Mouse (Mus musculus): Measurements from ENCODE around the gene Zbtb8os.
"Not testable (repeated sequence)": the region's sequence is repeated elsewhere in the genome, so short reads cannot be mapped to it uniquely, and the experiment has no call there.

Zbtb8os gene

DNA sequence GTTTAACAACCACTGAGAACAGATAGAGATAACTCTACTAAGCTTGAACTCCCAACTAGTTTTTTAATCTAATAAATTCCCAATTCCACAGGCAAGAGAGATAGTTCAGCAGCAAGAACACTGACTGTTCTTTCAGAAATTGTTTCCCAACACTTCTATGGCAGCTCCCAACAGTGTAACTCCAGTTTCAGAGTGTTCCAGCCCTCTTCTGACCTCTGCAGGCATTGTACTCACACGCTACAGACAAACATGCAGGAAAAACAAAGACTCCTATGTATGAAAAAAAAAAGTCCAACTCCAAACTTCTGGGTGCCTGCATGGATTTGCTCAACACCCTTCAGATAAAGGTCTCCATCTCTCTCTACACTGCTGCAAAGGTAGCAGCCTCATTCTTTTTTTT lies 2.6 kb upstream of the Zbtb8os start:
- no peak for DNase-seq (ENCODE audit: low spot score)

DNA sequence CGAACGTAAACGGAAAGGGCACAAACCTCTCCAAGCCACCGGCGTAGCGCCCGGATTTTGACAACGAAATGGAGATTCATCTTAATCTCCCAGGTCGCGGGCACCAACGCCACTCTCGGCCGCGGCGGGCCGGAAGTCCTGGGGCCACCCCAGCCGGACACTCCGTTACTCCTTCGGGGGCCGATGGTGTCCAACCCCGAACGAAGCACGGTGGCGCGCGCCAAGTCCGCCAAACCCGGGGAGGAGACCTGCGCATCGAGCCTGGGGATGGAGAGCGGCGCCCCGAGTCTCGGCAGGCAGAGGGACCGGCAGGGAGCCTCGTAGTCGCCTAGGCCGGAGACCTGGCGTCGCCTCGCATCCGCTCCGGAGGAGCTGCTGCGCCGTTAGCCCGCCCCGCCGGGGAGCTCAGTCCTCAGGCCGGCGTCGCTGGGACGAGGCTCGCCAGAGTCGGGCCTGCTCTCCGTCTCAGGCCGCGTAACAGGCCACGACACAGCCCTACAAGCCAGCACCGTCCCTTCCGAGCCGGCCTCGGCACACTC lies 749 bp upstream of the Zbtb8os start:
- DNase-seq (ENCODE audit: low spot score): peak; percentile 27

DNA sequence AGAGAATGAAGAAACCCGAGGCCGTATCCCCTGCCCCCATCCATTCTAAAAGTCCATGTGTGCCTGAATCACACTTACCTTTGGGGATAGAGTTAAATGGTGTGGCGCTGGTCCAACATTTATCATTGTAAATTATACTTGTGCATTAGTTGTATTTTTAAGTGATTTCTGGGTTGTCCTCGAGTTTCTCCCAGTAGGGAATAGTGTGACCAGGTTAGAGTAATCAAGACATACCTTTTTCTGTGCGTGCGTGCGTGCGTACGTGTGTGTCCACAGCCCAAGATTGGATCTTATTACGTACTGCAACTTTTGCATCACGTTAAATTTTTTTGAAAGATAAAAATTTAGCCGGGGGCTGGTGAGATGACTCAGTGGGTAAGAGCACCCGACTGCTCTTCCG lies 796 bp downstream of the Zbtb8os start:
- DNase-seq (ENCODE audit: low spot score): no peak

DNA sequence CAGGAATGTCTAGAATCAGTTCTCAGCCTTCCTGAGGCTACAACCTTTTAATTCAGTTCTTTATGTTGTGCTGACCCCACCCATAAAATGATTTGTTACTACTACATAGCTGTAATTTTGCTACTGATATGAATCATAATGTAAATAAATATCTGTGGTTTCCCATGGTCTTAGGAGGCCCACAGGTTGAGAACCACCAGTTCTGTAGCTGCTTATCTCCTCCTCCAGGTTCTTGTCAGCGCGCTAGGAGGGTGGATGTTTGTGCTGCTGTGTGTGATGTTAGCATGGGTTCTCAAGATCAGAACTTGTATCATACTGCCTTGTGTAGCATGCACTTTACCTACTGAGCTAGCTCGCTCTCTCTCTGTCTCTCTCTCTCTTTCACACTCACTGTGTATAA lies 4.2 kb downstream of the Zbtb8os start:
- DNase-seq (ENCODE audit: low spot score): no peak

DNA sequence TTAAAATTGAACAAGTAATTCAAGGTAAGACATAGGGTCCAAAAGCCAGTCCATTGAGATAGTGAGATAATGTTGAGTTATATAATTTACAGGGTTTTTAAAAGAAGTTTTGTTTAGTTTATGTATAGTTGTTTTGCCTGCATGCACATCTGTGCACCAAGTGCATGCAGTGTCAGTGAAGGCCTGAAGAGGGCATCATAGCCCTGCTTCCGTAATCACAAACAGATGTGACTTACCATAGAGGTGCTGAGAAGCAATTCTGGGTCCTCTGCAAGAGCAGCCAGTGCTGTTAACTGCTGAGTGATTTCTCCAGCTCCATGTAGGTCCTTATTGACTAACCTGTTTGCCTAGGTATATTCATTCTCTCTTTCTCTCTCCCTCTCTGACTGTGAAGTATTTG lies 6.4 kb downstream of the Zbtb8os start:
- DNase-seq (ENCODE audit: low spot score): no peak

DNA sequence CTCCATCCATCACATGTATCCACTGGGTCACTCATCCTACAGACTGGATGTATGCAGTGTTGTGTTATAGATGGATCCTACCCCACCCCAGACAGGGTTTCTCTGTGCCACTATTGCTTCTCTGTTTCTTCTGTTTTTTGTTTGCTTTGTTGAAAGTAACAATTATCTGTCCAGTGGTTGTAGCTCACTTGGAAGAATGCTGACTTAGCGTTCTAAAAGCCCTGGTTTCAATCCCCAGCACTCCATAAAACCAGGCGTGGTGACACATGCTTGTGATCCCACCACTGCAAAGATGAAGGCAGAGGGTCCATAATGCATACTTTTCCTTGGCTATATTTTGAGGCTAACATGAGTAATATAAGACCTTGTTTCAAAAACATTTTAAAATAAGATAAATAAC lies 7.2 kb downstream of the Zbtb8os start:
- no peak for DNase-seq (ENCODE audit: low spot score)

DNA sequence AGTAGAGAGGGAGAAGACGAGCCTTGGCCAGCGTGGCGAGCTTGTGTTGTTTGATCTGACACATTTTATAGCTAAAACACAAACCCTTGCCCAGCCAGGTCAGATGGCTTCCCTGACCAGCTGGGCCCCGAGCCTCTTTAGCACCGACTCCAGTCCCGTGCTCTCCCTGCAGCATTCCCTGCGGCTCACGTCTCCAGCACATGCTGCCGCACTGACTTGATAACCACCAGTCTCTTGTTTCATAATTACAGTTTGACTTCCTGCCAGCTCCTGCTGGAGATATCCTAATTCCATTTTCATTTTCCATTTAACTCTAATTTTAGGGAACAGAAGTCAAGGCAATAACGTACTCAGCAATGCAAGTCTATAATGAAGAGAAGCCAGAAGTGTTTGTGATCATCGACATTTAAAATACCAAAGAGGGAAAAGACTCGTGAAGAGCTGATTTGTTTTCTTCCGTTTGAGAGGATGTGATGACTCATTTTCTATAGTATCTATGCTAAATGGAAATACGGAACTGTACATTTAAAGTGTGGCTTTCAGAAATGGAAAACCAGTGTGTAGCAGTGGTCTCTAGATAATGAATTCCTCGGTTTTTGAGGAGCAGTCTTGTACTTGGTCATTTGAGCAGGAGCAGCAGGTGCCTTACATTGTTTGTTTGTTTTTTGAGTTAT lies 11.1 kb downstream of the Zbtb8os start:
- DNase-seq (ENCODE audit: low spot score): no peak

DNA sequence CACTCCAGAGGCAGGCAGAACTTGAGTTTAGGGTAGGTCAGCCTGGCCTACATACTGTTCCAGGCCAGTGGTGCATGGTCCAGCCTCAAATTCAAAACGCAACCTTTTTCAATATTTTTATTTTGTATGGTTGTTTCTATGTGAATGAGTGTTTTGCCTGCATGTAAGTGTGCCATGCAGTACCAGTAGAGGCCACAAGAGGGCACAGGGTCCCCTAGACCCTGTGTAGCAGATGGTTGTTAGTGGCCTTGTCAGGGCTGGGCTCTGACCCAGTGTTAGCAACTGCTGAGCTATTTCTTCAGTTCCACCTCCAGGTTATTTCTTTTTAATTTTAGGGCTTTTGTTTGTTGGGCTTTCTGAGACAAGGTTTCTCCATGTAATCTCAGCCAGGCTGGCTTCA lies 15.1 kb downstream of the Zbtb8os start:
- peak; percentile 30 for DNase-seq (ENCODE audit: low spot score)

DNA sequence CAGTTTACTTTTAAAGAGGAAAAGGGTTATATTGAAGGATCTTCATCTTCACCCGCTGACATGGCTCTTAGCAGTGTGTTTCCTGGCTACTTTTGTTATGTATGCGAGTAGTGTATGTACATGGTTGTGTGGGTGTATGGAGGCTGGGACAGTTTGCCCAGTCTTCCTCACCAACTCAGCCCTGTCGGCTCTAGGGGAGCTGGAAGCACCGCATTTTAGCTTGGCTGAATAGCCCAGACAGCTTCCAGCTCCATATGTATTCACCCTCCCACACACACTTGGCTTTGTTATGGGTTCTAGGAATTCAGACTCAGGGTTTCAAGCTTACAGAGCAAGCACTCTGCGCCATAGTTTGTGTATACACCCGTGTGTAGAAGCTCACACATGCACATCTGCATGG lies 15.6 kb downstream of the Zbtb8os start:
- no peak for DNase-seq (ENCODE audit: low spot score)

DNA sequence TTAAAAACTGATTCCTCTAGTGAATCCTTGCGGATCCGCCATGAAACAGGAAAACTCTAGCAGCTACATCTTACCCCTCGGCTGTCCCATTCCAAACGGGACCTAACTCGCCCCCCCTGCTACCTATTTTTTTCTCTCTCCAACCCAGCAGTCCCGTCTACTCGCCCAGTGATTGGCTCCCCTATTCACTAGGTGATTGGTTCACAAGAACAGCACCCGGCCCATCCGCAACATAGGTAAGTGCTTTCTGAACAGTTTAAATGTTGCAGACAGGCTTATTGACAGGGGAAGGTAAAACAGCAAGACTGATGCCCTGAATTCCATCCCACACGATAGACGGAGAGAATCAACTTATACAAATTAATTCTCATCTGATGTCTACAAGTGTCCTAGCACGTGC lies 17.7 kb downstream of the Zbtb8os start:
- no peak for DNase-seq (ENCODE audit: low spot score)

DNA sequence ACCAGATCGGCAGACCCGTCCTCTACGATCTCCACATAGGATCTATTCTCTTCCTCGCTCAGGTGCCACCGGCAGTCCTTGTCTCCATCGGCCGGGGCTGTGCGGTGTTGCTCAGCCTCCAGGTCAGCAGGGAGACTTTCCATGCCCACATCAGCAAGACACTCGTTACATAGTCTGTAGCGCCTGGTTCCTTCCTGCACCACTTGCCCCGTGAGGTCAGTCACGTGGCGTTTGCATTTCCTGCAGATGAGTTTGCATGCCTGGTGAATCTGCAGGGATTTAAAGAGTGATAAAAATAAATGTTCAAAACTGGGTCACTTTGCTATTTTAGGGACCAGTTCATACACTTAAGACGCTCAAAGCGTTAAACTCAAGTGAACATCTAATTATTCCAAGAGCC lies 18.7 kb downstream of the Zbtb8os start:
- no peak for DNase-seq (ENCODE audit: low spot score)

DNA sequence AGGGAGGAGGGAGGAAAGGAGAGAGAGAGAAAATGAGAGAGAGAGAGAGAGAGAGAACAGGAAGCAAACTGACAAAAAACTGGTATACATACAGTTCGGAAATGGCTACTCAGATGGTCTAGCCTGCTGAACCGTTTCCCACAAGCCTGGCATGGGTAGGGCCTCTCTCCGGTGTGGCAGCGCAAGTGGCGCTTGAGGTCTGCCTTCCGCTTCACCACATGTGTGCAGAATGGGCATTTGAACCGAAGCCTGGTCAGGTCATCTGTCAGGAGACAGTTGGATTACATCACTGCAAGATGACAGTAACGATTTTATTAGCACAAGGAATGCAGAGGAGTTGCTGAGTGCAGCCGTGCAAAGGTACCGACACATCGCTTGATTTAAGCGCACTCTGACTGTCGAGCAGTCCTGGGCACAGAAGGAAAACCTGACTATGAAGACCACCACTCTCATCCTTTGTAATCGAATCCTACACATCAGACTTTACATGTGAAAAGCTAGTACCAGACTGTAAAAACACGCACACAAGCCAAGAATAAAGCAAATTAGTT lies 22.2 kb downstream of the Zbtb8os start:
- DNase-seq (ENCODE audit: low spot score): no peak

DNA sequence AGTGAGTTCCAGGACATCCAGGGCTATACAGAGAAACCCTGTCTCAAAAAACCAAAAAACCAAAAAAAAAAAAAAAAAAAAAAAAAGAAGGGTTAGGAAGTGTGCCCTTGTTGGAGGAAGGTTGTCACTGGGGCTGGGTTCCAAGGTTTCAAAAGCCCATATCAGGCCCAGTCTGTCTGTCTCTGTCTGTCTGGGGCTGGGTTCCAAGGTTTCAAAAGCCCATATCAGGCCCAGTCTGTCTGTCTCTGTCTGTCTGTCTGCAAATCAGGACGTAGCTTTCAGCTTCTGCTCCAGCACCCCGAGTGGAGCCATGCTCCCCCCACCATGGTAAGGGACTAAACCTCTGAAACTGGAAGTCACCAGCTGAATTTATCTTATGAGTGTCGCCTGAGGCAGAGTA lies 26.7 kb downstream of the Zbtb8os start:
- not testable (repeated sequence) for DNase-seq (ENCODE audit: low spot score)

DNA sequence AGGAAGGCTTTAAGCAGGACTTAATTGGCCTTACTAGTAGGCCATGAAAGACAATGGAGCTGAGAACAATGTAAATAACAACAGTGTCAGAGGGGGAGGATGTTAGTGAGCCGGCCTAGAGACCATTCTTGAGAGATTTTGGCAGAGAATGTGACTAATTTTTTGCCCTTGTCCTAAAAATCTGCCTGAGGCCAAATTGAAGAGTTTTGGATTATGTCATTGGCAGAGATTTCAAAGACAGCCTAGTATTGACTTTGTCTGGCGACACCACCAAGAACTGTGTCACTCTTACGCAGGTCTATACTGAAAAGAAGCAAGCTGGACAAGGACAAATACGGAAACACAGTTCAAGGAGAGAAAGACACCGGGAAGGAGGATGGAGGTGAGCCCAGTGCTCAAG lies 27.3 kb downstream of the Zbtb8os start:
- no peak for DNase-seq (ENCODE audit: low spot score)

DNA sequence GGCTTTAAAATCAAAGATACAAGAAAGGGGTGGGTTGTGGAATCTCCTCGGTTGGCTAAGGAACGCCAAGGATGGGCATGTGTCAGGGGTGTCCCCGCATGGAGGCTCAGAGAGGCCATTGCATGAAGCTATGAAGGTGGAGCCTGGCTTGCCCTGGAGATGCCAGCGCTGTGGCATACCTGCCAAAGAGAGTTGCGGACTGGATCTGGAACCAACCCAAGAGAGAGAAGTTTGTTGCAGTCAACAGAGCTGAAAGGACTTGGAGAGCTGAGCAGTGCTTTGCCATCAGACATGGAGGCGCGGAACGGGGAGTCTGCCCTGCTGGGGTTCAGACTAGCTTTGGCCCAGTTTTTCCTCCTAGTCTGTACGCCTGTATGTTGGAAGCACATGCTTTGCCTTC lies 28.0 kb downstream of the Zbtb8os start:
- no peak for DNase-seq (ENCODE audit: low spot score)

DNA sequence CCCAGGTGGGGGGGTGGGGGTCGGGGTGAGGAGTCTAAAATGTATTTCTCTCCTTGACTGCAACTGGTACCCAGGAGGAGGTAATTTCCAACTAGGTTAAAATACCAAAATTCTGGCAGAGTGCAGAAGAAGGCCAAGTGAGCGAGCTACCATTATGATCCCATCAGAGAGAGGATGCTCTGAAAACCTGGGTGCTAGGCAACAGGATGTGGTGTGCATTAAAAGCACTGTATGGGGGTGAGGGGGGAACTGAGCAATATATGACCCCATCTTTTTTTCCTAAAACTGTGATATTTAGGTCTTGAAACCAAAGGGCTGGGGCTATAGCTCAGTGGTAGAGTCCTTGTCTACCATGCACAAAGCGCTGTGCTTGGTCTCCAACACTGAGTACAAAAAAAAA lies 28.9 kb downstream of the Zbtb8os start:
- DNase-seq (ENCODE audit: low spot score): no peak

DNA sequence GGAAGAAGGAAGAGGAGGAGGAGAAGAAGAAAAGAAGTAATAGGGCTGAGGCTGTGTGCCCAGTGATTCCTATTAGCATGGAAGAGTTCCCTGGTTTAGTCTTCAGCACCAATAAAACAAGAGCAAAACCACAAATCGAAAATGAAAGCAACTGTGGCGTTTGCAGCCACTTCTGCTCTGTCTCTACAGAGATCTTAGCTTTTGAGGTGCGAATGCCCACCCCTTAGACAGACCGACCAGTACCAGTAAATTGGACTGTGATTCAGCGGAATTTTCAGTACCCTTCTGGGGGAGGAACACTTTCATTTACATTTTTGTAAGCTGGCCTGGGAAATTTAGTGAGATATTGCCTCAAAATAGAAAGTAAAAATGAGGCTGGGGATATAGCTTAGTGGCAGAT lies 29.7 kb downstream of the Zbtb8os start:
- no peak for DNase-seq (ENCODE audit: low spot score)

DNA sequence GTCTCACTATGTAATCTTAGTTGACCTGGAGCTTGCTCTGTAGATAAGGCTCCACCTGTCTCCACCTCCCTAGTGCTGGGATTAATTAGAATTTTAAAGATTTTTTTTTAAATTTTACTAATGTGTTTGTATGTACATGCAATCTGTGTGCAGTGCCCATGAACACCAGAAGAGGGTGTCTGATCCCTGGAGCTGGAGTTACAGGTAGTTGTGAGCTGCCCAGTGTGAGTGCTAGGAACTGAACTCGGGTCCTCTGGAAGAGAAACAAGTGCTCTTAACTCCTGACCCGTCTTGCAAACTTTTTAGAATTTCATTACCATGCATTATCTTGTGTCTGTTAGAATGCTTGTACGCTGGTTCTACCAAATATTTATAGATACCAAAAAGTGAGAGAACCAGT lies 35.9 kb downstream of the Zbtb8os start:
- no peak for DNase-seq (ENCODE audit: low spot score)

DNA sequence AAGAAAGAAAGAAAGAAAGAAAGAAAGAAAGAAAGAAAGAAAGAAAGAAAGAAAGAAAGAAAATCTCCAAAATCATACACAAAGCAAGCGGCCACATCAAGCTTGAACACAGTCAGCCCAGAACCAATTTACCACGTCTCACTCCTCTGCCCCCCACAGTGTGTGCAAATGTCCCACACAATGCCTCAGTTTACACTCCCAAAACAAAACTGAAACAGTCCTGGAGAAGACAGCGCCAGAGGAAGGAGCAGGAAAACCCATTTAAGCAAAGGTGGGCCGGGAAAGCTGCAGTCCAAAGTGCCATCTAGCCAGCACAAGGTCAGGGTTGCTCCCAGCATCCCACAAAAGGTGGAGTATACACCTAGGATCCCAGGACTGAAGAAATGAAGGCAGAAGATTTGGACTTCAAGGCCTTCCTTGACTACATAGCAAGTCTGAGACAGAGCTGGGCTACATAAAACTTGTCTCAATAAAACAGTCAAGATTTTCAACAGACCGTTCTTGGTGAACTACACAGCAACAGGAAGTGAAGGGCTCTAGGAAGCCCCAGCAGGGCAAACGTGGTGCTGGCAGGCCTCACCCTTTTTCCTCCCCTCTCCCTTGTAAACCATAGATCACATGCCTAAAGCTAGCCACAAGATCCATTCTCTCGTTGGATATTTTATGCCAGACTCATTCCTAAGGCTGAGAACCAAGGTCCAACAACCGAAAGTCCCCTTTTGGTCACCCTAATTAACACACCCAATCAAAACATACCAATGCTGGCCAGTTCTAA lies 37.9 kb downstream of the Zbtb8os start:
- no peak for DNase-seq (ENCODE audit: low spot score)

DNA sequence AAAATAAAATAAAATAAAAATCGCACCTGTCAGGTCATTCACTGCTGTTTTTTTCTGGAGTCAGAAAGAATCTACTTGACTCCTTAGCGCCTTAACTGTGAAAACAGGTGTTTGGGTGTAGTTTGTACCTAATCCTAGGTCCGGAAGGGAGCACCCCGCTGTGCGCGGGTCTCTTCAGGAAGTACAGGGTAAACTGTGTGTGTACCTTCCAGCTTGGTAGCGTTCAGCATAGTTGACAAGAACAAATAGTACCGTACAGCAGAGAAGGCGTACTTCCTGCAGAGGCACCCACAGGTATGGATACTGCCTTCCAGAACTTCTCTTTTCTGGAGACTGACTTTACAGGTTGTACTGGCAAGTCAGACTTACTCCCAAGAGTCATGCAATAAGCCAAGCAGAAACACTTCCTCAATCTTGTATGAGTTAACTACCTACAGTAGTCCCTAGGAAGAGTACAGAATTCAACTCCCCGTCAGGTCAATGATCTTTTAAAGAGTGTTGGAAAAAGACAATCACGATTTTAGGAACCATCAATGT lies 38.8 kb downstream of the Zbtb8os start:
- DNase-seq (ENCODE audit: low spot score): no peak

DNA sequence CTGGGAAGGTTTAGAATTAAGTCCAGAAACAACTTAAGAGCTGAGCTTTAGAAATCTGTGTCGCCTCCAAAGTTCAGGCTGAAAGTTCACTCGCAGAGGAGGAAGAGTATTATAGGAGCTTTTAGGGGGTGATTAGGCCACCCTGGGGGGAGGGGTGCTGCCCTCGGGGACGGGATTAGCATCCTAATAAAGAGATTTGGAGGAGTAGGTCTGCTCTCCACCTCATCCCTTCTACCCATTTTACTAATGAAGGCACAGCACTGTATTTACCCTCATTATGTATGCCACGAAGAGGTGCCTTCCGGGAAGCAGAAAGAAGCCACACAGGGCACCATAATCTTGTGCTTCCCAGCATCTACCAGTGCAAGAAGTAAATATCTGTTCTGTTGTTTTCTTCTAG lies 39.5 kb downstream of the Zbtb8os start:
- no peak for DNase-seq (ENCODE audit: low spot score)

DNA sequence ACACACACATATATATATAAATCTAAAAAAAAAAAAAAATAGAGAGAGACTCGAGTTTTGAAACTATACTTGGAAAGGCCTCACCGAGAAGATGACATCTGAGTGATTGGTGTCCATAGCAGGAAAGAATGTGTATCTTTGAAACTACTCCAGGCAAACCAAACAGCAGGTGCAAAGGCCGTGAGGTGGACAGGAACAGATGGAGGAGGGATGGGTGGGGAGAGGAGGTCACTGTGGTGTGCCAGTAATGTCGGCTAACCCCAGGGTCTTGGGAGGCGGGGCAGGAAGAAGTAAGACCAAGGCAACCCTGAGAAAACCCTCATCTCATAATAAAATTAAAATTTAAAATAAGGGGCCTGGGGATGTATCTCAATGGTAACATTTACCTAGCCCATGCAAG lies 40.3 kb downstream of the Zbtb8os start:
- DNase-seq (ENCODE audit: low spot score): no peak

DNA sequence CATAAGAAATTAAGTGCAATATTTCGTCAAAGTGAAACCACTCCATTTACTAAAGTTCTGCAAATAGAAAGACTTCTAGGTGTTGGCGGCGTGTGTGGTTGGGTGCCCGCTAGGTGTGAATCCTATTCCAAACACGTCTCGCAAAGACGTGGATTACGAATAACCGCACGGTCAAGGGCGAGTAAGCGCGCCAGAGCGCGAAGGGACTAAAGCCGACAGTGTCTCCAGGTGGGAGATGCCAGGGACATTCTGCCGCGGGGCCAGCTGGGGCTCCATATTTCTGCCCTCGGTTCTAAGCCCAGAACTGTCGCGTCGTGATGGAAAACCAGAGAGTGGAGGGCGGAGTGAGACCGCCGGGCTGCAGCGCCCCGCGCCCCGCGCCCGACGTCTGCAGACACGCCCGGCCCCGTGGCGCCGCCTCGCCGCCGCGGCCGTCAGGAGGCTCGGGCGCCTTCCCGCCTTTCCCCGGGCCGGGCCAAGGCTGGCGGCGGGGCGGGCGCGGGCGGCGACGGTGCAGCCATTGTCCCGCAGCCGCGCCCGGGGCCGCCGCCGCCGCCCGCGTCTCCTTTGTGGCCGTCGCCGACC lies 41.6 kb downstream of the Zbtb8os start:
- DNase-seq (ENCODE audit: low spot score): no peak
